Mouse (Mus musculus): ENCODE measurements around the gene Ascc2. TPM values are rescaled to one million over a fixed set of nuclear protein-coding genes. Genes with fewer than 3 reads are reported as not detected.

The Ascc2 gene
- polyA plus RNA-seq, 2 experiments: 32.6 to 33.3 TPM

- Histone ChIP-seq H3K36me3 (ENCODE audit: control insufficient read depth, insufficient read depth, low read length) (no peaks in the 10 kb centered on the region), H3K9ac (ENCODE audit: low read depth, low read length, severe bottlenecking) (no peak overlapping the region), H3K9me3 (ENCODE audit: control insufficient read depth, low read length) (no peaks in the 10 kb centered on the region), H3K4me3 (replicated peaks; ENCODE audit: low read length) (no peak overlapping the region), H3K27me3 (ENCODE audit: control insufficient read depth, insufficient read depth, low read length) (no peaks in the 10 kb centered on the region), H3K4me1 (ENCODE audit: control insufficient read depth, insufficient read depth, low read length) (peaks cover 8% of the 10 kb centered on the region; the same call in 1 of the 2 replicates), H3K4me2 (replicated peaks; ENCODE audit: low read depth, low read length, severe bottlenecking) (no peak overlapping the region), H3K27ac (replicated peaks; ENCODE audit: low read depth, low read length) (no peak overlapping the region)
- DNase-seq (ENCODE audit: low spot score) (no peak), ATAC-seq (ENCODE audit: low FRiP score, low read depth) (no peak)
- TF ChIP-seq POLR2A (IDR thresholded peaks at IDR 0.05; ENCODE audit: borderline replicate concordance, extremely low read depth, insufficient read depth, insufficient read length): no peak
- 11% methylated on average over 6 of the region's 6 CpGs for WGBS
Measured at GRCm38 (mm10) chr11:4604441-4604840, 33.1 kb upstream of the Ascc2 start.

DNA sequence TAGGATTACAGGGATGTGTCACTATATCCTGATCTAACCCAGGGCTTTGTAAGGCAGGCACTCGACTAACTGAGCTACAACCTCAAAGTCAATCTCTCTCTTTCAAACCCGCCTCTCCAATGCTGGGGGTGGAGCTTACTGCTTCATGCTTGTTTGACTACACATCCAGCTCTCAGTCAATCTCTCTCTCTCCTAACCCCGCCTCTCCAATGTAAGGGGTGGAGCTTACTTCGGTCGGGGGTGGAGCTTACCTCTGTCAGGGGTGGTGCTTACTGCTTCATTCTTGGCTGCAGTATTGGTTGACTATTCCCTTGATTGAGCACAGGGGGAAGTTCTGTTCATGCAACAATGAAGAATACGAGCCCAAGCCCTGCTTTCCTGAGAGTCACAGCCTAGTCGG, 32.1 kb upstream of the Ascc2 start:
- Histone ChIP-seq H3K9me3 (ENCODE audit: control insufficient read depth, low read length) (no peaks in the 10 kb centered on the region), H3K4me3 (replicated peaks; ENCODE audit: low read length) (no peak overlapping the region), H3K27me3 (ENCODE audit: control insufficient read depth, insufficient read depth, low read length) (no peaks in the 10 kb centered on the region), H3K36me3 (ENCODE audit: control insufficient read depth, insufficient read depth, low read length) (no peaks in the 10 kb centered on the region), H3K4me1 (ENCODE audit: control insufficient read depth, insufficient read depth, low read length) (peaks cover 8% of the 10 kb centered on the region; the same call in 1 of the 2 replicates), H3K27ac (replicated peaks; ENCODE audit: low read depth, low read length) (no peak overlapping the region), H3K9ac (ENCODE audit: low read depth, low read length, severe bottlenecking) (no peak overlapping the region), H3K4me2 (replicated peaks; ENCODE audit: low read depth, low read length, severe bottlenecking) (no peak overlapping the region)
- DNase-seq (ENCODE audit: low spot score) (no peak), ATAC-seq (ENCODE audit: low FRiP score, low read depth) (no peak)
- TF ChIP-seq POLR2A (IDR thresholded peaks at IDR 0.05; ENCODE audit: borderline replicate concordance, extremely low read depth, insufficient read depth, insufficient read length): no peak
- 53% methylated on average over 7 of the region's 7 CpGs for WGBS

DNA sequence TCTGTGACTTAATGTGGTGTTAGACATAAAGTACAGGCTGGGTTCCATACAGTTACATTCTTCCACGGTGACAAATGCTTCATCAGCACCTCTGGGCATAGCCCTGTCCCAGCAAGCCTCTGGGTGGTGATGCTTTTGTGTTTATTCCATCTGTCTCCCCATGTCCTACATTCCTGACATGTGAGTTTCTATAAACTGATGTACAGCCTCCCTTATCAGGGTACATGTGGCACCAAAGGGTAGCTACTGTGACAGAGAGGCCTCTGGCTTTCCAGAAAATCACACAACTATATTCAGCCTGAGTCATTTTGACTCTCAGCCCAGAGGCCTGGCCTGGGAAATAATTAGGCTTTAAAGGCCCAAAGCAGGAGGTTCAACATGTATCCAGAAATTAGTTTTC, 31.0 kb upstream of the Ascc2 start:
- Histone ChIP-seq H3K4me3 (replicated peaks; ENCODE audit: low read length) (no peak overlapping the region), H3K9ac (ENCODE audit: low read depth, low read length, severe bottlenecking) (no peak overlapping the region), H3K9me3 (ENCODE audit: control insufficient read depth, low read length) (no peaks in the 10 kb centered on the region), H3K27ac (replicated peaks; ENCODE audit: low read depth, low read length) (no peak overlapping the region), H3K36me3 (ENCODE audit: control insufficient read depth, insufficient read depth, low read length) (no peaks in the 10 kb centered on the region), H3K4me2 (replicated peaks; ENCODE audit: low read depth, low read length, severe bottlenecking) (no peak overlapping the region), H3K4me1 (ENCODE audit: control insufficient read depth, insufficient read depth, low read length) (peaks cover 8% of the 10 kb centered on the region), H3K27me3 (ENCODE audit: control insufficient read depth, insufficient read depth, low read length) (no peaks in the 10 kb centered on the region)
- DNase-seq (ENCODE audit: low spot score) (no peak), ATAC-seq (ENCODE audit: low FRiP score, low read depth) (no peak)
- TF ChIP-seq POLR2A (IDR thresholded peaks at IDR 0.05; ENCODE audit: borderline replicate concordance, extremely low read depth, insufficient read depth, insufficient read length): no peak
- 58% methylated on average over 1 of the region's 1 CpGs for WGBS

GRCm38 (mm10) chr11:4611904-4612303, 25.6 kb upstream of the Ascc2 start:
- 65% methylated on average over 2 of the region's 2 CpGs for WGBS
- DNase-seq (ENCODE audit: low spot score) (no peak), ATAC-seq (ENCODE audit: low FRiP score, low read depth) (no peak)
- no peaks in the 10 kb centered on the region for H3K9me3 ChIP-seq (ENCODE audit: control insufficient read depth, low read length)
- H3K27ac ChIP-seq (replicated peaks; ENCODE audit: low read depth, low read length): no peak overlapping the region
- no peak overlapping the region for H3K9ac ChIP-seq (ENCODE audit: low read depth, low read length, severe bottlenecking)
- H3K4me3 ChIP-seq (replicated peaks; ENCODE audit: low read length): no peak overlapping the region
- no peaks in the 10 kb centered on the region for H3K36me3 ChIP-seq (ENCODE audit: control insufficient read depth, insufficient read depth, low read length)
- TF ChIP-seq POLR2A (IDR thresholded peaks at IDR 0.05; ENCODE audit: borderline replicate concordance, extremely low read depth, insufficient read depth, insufficient read length): no peak
- H3K27me3 ChIP-seq (ENCODE audit: control insufficient read depth, insufficient read depth, low read length): no peaks in the 10 kb centered on the region
- H3K4me2 ChIP-seq (replicated peaks; ENCODE audit: low read depth, low read length, severe bottlenecking): no peak overlapping the region
- H3K4me1 ChIP-seq (ENCODE audit: control insufficient read depth, insufficient read depth, low read length): peaks cover 7% of the 10 kb centered on the region; the same call in 1 of the 2 replicates

GRCm38 (mm10) chr11:4620017-4620485, 17.5 kb upstream of the Ascc2 start, which contains the start of gene Gm11032:
Gene Gm11032, plus strand, starts transcription at chr11:4620067.
- H3K4me1 ChIP-seq (ENCODE audit: control insufficient read depth, insufficient read depth, low read length): no peaks in the 10 kb centered on the region; the same call in 1 of the 2 replicates
- TF ChIP-seq POLR2A (IDR thresholded peaks at IDR 0.05; ENCODE audit: borderline replicate concordance, extremely low read depth, insufficient read depth, insufficient read length): no peak
- H3K36me3 ChIP-seq (ENCODE audit: control insufficient read depth, insufficient read depth, low read length): no peaks in the 10 kb centered on the region
- 70% methylated on average over 16 of the region's 16 CpGs for WGBS
- H3K9me3 ChIP-seq (ENCODE audit: control insufficient read depth, low read length): no peaks in the 10 kb centered on the region
- H3K4me3 ChIP-seq (replicated peaks; ENCODE audit: low read length): no peak within 1 kb of the TSS
- H3K9ac ChIP-seq (ENCODE audit: low read depth, low read length, severe bottlenecking): no peak within 1 kb of the TSS
- no peak within 1 kb of the TSS for H3K27ac ChIP-seq (replicated peaks; ENCODE audit: low read depth, low read length)
- H3K4me2 ChIP-seq (replicated peaks; ENCODE audit: low read depth, low read length, severe bottlenecking): no peak within 1 kb of the TSS
- H3K27me3 ChIP-seq (ENCODE audit: control insufficient read depth, insufficient read depth, low read length): no peaks in the 10 kb centered on the region
- DNase-seq (ENCODE audit: low spot score) (no peak), ATAC-seq (ENCODE audit: low FRiP score, low read depth) (no peak)
